Mouse (Mus musculus) thymus, adult 2 months (tissue): ENCODE measurements around the gene Lrrc4.

ENCODE experiments used
- CTCF ChIP-seq: fragments of 200-500 bp; IDR thresholded peaks from 2 replicates; pipeline ENCODE4 v1.5.1; 2012; ENCODE audit warnings: mild to moderate bottlenecking, control low read depth, low read length, moderate library complexity, borderline replicate concordance; ENCODE audit not compliant: control insufficient read depth, poor library complexity, insufficient read depth; ENCODE audit errors: extremely low read depth
- POLR2A ChIP-seq: fragments of 200-500 bp; IDR thresholded peaks from 2 replicates; pipeline ENCODE4 v1.6.1; 2012; ENCODE audit warnings: mild to moderate bottlenecking, low read length, control low read depth, moderate library complexity; ENCODE audit not compliant: control insufficient read depth, poor library complexity, insufficient read depth; ENCODE audit errors: extremely low read depth

GRCm38 (mm10) chr6:28864684-28865083, 33.1 kb upstream of the Lrrc4 start:
- TF ChIP-seq CTCF, result no peak
- TF ChIP-seq POLR2A, result no peak
